Mouse (Mus musculus) CD4-positive, CD25-positive, alpha-beta regulatory T cell, adult 4 months (primary cell): ENCODE results near the gene Angel1. TPM values are rescaled to one million over a fixed set of nuclear protein-coding genes. Genes with fewer than 3 reads are reported as not detected.

Experiments
- ATAC-seq: one replicate; pipeline ENCODE4 v1.8.0; 2017
- polyA plus RNA-seq, 2 experiments: library from polyadenylated mRNA; unstranded; fragments of 100-300 nt; shearing (Covaris generic); gene quantifications; one replicate each; pipeline ENCODE4 v1.2.1; 2017

Gene Angel1
- polyA plus RNA-seq, 2 experiments from 2014 or later: 5.4 to 10.3 TPM

DNA sequence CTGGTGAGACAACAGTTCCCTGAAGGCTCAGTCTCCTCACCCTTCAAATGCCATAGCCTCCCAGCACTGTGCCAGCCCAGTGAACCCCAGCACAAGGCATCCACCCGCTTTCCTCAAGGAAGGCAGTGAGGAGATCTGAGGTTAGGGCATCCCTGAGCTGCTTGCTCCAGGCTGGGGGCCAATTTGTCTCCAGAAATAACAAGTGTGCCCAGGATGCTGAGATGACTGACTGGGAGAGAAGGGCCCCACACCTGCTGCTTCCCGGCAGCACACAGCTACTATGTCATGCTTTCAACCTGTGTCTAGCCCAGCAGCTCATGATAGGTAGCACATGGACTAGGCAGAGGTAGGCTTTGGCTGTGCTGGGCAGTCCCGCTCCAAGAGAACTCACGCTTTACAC, 24.8 kb downstream of the Angel1 start:
- ATAC-seq: no peak

DNA sequence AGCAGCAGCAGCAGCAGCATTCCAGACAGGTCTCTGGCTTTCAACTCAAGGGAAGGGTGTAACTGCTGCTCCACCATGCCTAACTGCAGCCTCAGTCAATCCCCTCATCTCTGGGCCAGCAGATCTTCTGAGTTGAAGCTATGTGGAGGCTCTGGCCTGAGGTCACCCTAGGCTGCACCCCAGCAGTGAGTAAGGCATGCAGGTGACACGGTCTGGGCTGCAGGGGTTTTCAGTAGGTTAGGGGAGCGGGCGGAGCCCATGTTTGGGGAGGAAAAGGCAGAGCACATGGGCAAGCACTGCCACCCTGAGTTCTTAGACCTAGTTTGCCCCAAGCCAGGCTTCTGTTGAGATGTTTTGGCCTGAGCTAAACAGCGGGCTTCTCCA, 25.3 kb downstream of the Angel1 start:
- no peak for ATAC-seq

DNA sequence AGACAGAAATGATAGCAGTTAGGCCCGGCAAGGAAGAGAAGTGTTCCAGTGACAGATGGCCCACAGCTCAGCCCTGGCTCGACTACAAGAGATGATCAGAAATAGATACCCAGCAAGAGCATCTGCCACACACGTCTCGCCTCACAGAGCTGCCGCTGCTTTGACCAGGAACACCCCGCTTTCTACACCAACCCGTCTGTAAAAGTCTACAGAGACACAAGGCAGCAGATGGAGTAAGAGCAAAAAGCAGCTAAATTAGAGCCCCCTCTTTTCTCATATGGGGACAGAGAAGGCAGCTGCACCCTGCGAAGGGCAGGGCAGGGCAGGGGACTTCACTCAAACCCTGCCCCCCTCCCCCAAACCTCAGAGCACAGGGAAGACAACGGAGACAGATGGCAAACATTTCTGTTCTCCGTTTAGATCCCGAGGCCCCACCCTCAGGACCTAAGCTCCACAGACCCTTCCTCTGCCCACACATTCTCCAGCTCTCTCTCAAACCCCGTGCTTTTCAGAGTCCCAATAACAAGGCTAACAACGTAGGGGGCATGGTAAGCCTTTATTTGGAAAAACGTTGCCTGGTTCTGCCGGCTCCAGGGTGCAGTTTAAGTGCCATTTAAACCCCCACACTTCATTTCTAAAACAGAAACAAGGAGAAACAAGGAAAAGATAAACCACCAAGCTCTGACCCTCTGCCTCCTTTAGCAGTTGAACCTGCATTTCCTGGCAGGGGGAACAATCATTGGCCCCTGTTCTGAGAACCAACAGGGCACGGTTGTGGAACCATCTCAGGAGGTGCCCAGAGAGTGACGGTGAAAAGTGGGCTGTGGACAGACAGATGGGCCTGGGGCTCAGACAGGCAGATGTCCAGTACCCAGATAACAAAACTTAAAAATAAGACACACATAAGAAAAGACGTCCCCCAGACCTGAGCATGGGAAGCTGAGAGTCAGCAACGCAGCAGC, 26.0 kb downstream of the Angel1 start:
- ATAC-seq: no peak

DNA sequence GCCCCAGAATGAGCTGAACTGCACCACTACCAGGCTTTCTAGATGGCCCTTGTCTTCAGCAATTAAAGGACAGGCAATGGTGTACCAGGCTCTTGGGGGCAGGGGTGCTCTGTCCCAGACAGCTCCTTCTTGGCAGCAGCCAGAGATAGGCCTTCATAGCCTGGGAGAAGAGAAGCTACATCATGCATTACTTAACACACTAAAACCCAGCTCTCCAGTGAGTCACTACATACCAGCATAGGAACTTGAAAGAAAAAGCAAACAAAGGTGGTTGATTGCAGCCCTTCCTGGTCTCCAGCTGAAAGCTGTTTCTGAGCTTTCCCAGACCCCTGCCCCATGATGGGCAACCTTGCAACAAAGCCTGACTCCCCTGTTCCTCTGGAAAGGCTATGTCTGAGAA, 27.7 kb downstream of the Angel1 start:
- ATAC-seq: no peak

DNA sequence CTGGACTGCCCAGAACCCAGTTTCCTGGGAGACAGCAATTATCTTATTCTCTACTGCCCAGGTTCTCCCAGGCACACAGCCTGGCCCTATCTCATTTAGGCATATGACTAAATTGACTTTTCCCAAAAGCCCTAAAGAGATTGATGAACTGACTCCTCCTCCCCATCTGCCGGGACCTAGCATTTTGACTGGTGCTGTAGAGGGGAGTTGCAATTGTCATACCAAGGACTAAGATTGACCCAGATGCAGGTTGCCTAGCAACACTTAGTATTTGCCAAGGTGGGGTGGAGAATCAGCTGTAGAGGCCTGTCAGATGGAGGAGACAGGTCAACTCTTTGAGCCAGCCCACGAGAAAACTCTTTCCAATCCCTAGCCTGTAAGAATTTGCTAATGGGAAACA, 28.3 kb downstream of the Angel1 start:
- no peak for ATAC-seq

DNA sequence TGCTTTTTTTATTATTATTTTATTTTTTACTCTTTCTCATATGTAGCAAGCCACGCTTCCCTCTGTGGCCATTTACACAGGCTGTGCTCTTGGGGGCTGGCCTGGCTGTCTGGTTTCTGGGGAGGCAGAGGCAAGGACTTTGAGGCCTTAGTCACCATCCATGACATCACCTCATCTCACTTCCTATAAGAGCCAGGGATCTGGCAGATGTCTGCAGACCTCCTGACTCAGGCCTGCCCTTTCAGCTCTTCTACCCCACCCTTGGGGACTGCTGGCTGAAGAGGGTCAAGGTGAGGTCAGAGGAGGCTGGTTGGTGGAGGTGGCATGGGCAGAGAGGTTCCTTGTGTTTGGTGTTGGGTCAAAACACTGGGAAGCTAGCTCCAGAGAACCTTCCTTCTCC, 31.8 kb downstream of the Angel1 start:
- no peak for ATAC-seq

DNA sequence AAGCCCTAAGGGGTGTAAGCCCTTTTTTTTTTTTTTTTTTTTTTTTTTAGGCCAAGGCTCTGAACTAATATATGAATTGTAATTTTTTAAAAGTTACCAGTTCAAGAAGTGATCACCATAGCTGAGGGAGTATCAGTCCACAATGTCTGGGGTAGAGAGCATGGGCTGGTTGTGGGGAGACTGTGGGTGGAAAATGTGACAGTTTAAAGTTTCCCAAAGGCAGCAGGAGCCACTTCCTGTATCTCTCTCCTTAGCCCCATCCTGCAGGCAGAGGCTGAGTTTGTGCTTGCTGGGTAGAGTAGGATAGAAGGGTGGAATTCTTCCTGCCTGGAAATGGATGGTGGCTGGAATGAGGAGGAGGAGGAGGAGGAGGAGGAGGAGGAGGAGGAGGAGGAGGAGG, 32.9 kb downstream of the Angel1 start:
- ATAC-seq: peak; percentile 86

DNA sequence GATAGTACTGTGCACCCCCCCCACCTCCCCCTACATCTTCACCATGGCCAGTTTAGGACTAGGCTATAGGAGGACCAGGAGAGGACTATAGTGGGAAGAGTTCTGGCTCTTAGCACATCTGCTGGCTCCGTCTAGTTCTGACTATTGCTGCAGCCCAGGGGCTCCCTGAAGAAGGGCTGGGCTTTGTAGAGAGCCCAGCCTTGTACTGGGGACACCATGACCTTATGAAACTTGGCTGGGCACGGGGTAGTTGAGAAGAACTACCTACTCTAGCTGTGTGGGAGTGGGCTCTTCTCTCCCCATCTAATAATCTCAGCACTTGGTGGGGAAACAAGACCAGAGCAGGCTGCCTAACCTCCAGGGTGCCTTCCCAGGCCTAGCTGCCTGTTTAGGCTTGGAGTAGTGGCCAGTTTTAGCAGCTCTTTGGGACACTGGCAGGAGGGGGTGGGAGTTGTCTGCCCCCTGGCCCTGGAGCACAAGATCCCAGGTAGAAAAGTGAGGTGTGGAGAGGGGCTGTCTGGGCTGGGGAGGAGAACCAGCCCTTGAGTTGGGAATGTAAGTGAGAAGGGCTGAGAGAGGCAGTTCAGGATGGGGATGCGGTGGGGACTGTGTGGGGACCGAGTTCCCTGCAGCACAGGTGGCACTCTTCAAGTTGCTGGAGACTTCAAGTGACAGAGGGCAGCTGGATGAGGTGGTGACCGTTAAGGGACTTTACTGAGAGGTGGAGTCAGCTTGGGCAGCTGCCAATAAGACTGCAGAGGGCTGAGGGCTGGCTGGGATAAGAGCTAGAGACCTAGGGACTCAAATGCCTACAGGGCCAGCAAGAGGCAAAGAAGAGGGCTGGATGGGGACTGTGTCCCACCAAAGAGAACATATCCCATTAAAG, 33.5 kb downstream of the Angel1 start:
- ATAC-seq: no peak

DNA sequence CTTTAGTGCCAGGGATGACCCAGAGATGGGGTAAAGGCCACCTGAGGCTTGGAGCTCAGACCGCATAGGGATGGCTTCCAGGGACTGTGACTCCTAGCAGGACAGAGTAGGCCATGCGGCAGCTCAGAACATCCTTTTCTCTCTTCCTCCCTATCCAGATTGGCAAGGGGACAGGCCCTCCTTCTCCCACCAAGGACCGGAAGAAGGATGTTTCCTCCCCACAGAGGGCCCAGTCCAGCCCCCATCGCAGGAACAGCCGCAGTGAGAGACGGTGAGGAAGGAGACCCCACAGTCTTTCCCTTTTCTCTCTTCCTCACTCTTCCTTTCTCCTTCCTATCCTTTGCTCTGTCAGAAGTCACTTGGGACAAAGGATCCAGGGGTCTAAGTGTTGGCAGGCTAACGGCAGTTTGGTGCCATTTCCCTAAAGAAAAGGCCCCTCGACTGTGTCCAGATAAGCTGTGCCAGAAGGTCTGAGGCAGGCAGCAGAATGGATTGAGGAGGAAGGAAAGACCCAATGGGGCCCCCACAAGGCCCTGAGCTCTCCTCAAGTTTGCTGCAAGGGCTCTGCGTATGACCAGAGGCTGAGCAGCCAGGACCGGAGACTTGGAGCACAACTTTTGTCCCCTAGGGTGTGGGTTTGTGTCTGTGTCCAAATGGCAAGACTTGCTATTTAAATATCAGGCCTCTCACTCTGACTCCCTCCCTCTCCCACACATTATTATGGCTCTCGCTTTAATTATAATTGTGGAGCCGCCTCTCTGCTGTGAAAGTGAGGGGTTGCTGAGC, 35.4 kb downstream of the Angel1 start:
- no peak for ATAC-seq

DNA sequence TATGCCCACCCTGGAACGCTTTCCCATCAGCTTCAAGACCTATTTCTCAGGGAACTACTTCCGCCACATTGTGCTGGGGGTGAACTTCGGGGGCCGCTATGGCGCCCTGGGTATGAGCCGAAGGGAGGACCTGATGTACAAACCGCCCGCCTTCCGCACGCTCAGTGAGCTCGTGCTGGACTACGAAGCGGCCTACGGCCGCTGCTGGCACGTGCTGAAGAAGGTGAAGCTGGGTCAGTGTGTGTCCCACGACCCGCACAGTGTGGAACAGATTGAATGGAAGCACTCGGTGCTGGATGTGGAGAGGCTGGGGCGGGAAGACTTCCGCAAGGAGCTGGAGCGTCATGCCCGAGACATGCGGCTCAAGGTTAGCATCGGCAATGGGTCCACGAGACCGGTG, 37.3 kb downstream of the Angel1 start:
- no peak for ATAC-seq

DNA sequence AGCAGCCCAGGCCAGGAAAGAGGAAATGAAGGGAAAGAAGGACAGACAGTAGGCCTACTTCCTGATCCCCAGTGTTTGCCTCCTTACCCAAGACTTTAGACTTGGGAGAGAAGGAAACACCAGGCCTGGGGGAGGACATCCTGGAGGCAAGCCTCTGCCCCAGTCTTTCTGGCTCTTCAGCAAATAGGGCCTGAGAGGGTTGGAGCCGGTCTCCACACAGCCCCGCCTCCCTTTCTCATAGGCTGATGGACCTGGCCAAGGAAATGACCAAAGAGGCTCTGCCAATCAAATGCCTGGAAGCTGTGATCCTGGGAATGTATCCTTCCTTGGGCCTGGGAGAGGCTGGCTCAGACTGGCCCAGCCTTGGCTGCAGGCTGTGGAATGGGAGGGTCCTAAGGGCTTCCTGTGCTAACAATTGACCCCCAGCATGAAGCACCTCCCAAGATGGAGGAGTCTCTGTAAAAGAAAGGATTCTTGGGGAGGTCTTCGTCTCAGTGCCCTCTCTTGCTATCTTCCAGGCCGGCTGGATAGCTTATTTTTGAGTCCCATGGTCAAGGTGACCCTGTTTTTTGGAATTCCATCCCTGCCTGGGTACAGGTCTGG, 38.2 kb downstream of the Angel1 start:
- no peak for ATAC-seq

DNA sequence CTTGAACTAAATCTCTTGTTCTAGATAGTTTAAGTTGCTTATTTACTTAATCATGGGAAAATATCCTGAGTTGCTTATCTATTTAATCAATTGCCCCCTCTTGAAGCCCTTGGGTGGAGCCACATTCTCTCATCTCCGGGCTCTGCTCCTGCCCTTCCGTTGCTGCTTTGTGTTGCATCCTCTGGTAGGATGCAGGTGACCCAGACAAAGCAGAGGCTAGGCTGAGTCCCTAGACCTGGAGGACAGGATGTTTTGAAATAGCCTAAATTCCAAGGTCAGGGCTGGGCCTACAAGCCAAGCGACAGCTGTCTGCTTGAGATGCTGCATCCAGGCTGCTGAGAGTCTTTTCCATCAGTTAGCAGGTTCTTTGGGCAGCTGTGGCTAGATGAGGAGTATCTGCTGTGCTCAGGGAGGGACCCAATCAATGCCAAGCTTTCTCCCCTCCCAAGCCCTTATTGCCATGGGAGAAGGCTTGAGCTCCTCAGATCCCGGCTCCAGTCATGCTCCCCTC, 38.8 kb downstream of the Angel1 start:
- no peak for ATAC-seq

DNA sequence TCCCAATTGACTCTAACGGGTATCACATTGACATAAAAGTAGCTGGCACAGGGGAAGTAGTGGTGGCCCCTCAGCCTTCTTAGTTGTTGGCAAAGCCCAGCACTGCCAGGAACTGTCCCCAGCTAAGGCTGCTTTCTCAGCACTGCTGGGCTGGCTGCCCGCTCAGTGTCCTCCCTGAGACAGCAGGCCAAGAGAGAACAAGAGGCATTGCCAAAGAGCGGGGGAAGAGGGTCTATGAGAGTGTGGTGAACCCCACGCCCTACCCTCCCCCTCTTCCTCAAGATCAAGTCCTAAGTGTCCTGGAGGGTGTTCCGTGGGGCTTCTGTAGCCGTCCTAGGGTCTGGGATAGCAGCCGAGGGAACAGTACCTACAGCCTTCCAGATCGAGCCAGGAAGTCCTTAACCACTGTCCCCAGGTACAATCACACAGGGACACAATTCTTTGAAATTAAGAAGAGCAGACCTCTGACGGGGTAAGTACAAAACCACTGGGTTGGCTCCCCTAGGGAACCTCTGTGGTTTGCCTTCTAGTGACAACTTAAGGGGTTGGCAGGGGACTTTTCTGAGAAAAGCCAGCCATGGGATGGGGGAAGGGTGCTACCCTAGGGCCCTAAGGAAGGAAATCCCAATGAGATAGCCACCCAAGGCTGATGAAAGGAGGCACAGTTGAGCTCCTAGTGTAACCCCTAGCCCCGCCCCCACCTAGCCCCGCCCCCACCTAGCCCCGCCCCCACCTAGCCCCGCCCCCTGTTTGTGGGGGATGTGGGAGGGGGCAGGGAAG, 39.5 kb downstream of the Angel1 start:
- ATAC-seq: peak; percentile 70

DNA sequence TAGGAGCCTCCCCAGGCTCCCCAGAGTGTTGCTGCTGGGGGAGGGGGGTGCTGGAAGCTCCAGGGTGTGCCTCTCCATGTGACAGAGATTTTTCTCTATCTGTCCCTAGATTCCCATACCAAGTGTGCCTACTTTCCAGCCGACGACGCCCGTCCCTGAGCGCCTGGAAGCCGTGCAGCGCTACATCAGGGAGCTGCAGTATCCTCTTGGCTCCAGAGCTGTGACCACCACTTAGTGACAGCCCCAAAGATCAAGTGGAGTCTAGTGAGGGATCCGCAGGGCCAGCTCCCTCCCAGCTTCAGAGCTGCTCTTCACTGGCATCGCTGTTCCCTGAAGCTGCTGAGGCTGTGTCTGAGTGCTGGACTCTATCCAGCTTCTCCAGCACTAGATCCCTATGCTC, 41.0 kb downstream of the Angel1 start:
- ATAC-seq: no peak

DNA sequence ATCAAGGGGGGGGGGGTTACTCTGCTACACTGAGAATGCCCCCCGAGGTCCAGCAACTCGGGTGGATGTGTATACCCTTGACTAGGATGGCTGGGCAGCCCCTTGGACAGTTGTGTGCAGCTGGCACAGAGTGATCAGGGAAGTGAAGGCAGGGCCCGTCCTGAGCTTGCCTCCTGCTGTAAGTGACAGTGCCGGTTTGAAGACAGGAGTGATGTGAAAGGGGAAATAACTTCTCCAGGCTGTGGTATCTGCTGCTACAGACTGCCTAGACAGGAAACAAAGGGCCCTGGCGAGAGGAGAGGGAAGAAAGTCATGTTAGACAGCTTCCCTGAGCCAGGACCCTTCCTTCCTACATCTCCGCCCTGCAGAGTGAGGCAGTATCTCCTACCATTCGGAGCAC, 42.6 kb downstream of the Angel1 start:
- no peak for ATAC-seq

DNA sequence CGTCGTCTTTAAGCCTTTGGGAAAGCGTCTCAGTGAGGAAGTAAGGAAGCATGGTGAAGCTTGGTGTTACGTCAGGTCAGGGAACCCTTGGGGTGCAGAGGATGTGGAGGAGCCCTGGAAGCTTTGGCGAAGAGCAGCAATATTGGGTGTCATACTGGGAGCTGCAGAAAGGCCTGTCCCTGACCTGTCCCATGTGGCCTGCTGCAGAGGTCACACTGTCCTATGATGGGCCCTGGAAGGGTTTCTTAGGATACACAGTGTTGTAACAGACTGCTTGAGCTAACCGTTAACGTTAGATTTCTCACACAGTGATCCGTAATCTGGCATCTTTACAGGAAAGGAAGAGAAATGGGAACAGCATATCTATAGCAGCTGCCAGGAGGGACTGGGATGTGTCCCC, 44.1 kb downstream of the Angel1 start:
- ATAC-seq: no peak

DNA sequence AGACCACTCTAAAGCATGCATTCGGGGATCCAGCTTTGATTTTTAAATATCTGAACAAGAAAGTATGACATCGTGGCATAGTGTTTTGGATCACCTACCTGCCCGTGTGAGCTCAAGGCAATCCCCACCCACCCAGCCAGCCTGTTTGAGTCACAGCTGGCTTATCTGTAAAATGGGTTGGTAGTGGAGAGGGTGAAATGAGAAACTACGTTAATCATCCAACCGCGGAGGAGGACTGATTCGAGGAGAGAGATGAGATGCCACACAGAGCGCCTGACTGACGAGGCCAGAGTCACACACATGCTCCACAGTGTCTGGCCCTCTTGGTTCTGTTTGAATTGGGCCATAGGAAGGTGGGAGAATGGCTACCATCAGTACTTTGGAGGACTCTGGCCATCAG, 44.6 kb downstream of the Angel1 start:
- ATAC-seq: no peak

DNA sequence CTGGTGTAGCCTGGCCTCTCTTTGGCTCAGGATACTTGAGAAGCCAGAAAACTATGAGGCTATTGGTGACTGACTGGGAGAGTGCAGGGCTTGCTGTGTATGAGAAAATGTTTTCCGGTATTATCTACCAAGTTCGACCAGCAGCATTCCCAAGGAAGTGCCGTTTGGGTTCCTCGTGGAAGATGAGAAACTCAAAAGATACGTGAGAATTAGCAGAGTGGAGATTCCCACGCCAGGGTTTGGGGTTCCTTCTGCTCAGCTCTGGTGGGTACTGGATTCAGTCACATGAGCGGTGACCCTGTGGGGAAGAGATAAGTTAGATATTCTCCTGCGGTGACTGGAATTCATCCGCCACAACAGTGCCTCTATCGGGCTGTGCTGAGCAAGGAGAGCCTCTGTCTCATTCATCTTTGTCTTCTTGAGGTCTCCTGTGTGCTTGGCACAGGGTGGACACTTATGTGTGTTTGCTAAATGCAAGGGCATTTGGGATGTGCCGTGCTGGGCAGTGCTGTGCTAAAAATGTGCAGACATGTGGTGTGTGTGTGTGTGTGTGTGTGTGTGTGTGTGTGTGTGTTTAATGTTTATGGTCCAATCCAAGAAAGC, 45.6 kb downstream of the Angel1 start:
- ATAC-seq: no peak

DNA sequence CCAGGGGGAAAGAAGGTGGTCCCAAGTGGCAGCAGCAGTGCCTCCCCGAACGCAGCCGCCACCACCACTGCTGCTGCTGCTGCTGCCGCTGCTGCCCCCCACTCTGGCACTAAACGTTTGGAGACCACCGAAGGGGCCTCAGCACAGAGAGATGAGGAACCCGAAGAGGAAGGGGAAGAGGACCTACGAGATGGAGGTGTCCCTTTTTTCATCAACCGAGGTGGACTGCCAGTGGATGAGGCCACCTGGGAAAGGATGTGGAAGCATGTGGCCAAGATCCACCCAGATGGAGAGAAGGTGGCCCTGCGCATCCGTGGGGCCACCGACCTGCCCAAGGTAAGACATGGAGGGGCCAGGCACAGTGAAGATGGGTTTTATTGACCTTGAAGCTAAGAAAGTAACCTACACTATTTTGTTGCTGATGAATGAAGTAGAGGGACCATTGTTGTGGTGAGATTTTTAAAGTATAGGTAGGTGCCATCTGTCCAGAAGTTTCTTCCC, 46.2 kb downstream of the Angel1 start:
- ATAC-seq: no peak

DNA sequence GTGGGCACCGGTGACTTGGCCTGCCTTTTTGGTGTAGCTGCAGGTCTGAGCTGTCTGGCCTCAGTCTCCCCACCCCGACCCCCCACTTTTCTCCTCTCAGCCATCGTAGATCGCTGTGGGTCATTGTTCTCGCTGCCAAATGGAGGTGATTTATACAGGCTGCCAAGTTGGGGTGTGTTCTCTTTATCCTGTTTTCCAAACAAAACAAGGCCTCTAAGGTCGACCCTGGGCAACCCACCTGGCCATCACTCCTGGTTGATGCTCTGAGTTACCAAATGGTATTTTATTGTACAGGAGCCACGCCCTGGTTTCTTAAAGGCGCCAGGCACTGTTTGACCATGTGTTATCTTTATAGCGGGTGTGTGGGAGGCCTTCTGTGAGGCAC, 46.7 kb downstream of the Angel1 start:
- no peak for ATAC-seq
